Mouse (Mus musculus) heart, embryonic 15.5 days (tissue): ENCODE data around the gene 1700001K19Rik. TPM values are rescaled to one million over a fixed set of nuclear protein-coding genes. Genes with fewer than 3 reads are reported as not detected.
"Not testable (repeated sequence)": the region's sequence is repeated elsewhere in the genome, so short reads cannot be mapped to it uniquely, and the experiment has no call there.

ENCODE experiments used
- ATAC-seq: fragments of 200-750 bp; cut with Nextera tagmentation; replicated peaks from 2 replicates; pipeline ENCODE4 v1.8.0; 2017; ENCODE audit warnings: low read depth, moderate TSS enrichment; ENCODE audit not compliant: insufficient number of reproducible peaks, insufficient read depth, low FRiP score
- H3K27ac ChIP-seq: fragments of 300-500 bp; sonication (generic); 2 replicates; pipeline ENCODE4 v1.5.1; 2015; ENCODE audit warnings: mild to moderate bottlenecking, inconsistent platforms
- H3K27me3 ChIP-seq: fragments of 300-500 bp; sonication (generic); 2 replicates; pipeline ENCODE4 v1.6.1; 2015; ENCODE audit warnings: inconsistent platforms
- H3K36me3 ChIP-seq: fragments of 300-500 bp; sonication (generic); 2 replicates; pipeline ENCODE4 v1.6.1; 2015; ENCODE audit warnings: mild to moderate bottlenecking, inconsistent platforms
- H3K4me1 ChIP-seq: fragments of 300-500 bp; sonication (generic); replicated peaks from 2 replicates; pipeline ENCODE4 v1.6.1; 2015; ENCODE audit warnings: inconsistent platforms
- H3K4me2 ChIP-seq: fragments of 300-500 bp; sonication (generic); 2 replicates; pipeline ENCODE4 v1.6.1; 2015; ENCODE audit warnings: inconsistent platforms, mild to moderate bottlenecking, moderate library complexity
- H3K4me3 ChIP-seq: fragments of 300-500 bp; sonication (generic); 2 replicates; pipeline ENCODE4 v1.5.1; 2015; ENCODE audit warnings: mild to moderate bottlenecking, inconsistent platforms
- H3K9ac ChIP-seq: fragments of 300-500 bp; sonication (generic); 2 replicates; pipeline ENCODE4 v1.6.1; 2015; ENCODE audit warnings: mild to moderate bottlenecking, inconsistent platforms
- H3K9me3 ChIP-seq: fragments of 300-500 bp; sonication (generic); replicated peaks from 2 replicates; pipeline ENCODE4 v1.6.1; 2016; ENCODE audit warnings: inconsistent platforms
- WGBS: fragments of 180-500 bp; shearing (Covaris S2); methylation state at CpG from one replicate; pipeline ENCODE4 v1.1.7; 2015; ENCODE audit warnings: mixed read lengths; 5-methylcytosine and 5-hydroxymethylcytosine counted together
- polyA plus RNA-seq: library from polyadenylated mRNA; unstranded; fragments of >200 nt; fragmentation: Nextera tagmentation; extraction: Ambion mirVana; gene quantifications from 2 replicates; pipeline ENCODE4 v1.2.1, GENCODE M21; 2015

The 1700001K19Rik gene
- polyA plus RNA-seq, 1 experiment from 2014 or later: not detected

- Histone ChIP-seq H3K4me1 (peaks cover 37% of the 10 kb centered on the region), H3K27ac (peak overlapping the region; percentile 96), H3K4me2 (peak overlapping the region; percentile 65), H3K4me3 (peak overlapping the region; percentile 98), H3K36me3 (peaks cover 22% of the 10 kb centered on the region), H3K27me3 (no peaks in the 10 kb centered on the region), H3K9me3 (no peaks in the 10 kb centered on the region), H3K9ac (peak overlapping the region; percentile 99)
- WGBS: under 1% methylated on average over 55 of the region's 55 CpGs
- peak; percentile 51 for ATAC-seq
Observed at GRCm38 (mm10) chr12:110695676-110696171, 13.3 kb upstream of the 1700001K19Rik start.

GRCm38 (mm10) chr12:110693378-110693777, 11.0 kb upstream of the 1700001K19Rik start:
- not testable (repeated sequence) for ATAC-seq, H3K27ac ChIP-seq, H3K4me3 ChIP-seq, H3K27me3 ChIP-seq, H3K9me3 ChIP-seq, H3K9ac ChIP-seq
- H3K4me2 ChIP-seq: peak overlapping the region; percentile 4; the same call in 1 of the 2 replicates
- H3K36me3 ChIP-seq: peaks cover 39% of the 10 kb centered on the region
- 68% methylated on average over 5 of the region's 5 CpGs for WGBS
- H3K4me1 ChIP-seq: peaks cover 28% of the 10 kb centered on the region

- no peak overlapping the region for H3K4me2 ChIP-seq
- H3K9me3 ChIP-seq: no peaks in the 10 kb centered on the region
- peaks cover 39% of the 10 kb centered on the region for H3K36me3 ChIP-seq
- no peak overlapping the region for H3K27ac ChIP-seq
- 81% methylated on average over 6 of the region's 6 CpGs for WGBS
- ATAC-seq: no peak
- no peaks in the 10 kb centered on the region for H3K27me3 ChIP-seq
- no peak overlapping the region for H3K9ac ChIP-seq
- H3K4me3 ChIP-seq: no peak overlapping the region
- peaks cover 34% of the 10 kb centered on the region for H3K4me1 ChIP-seq
Observed at GRCm38 (mm10) chr12:110689919-110690643, 7.7 kb upstream of the 1700001K19Rik start.

GRCm38 (mm10) chr12:110688921-110689320, 6.5 kb upstream of the 1700001K19Rik start:
- not testable (repeated sequence) for H3K27me3 ChIP-seq, ATAC-seq, H3K4me3 ChIP-seq, H3K4me2 ChIP-seq, H3K9me3 ChIP-seq, H3K9ac ChIP-seq
- Histone ChIP-seq H3K27ac (peak overlapping the region; percentile 93), H3K36me3 (peaks cover 32% of the 10 kb centered on the region), H3K4me1 (peaks cover 28% of the 10 kb centered on the region)
- WGBS: 91% methylated on average over 3 of the region's 3 CpGs

GRCm38 (mm10) chr12:110687894-110688734, 5.7 kb upstream of the 1700001K19Rik start:
- Histone ChIP-seq H3K9me3 (no peaks in the 10 kb centered on the region), H3K4me2 (peak overlapping the region; percentile 36), H3K27ac (peak overlapping the region; percentile 93), H3K9ac (no peak overlapping the region), H3K36me3 (peaks cover 28% of the 10 kb centered on the region), H3K27me3 (no peaks in the 10 kb centered on the region), H3K4me3 (no peak overlapping the region), H3K4me1 (peaks cover 22% of the 10 kb centered on the region)
- peak; percentile 89 for ATAC-seq
- WGBS: 36% methylated on average over 12 of the region's 12 CpGs

GRCm38 (mm10) chr12:110683580-110683979, 1.2 kb upstream of the 1700001K19Rik start:
- no peak overlapping the region for H3K27ac ChIP-seq
- no peaks in the 10 kb centered on the region for H3K36me3 ChIP-seq
- H3K4me2 ChIP-seq: no peak overlapping the region
- H3K9me3 ChIP-seq: no peaks in the 10 kb centered on the region
- no peaks in the 10 kb centered on the region for H3K27me3 ChIP-seq
- no peak overlapping the region for H3K4me3 ChIP-seq
- no CpG with 5 or more reads among the region's 1 CpGs for WGBS
- no peak overlapping the region for H3K9ac ChIP-seq
- no peak for ATAC-seq
- peaks cover 27% of the 10 kb centered on the region for H3K4me1 ChIP-seq

GRCm38 (mm10) chr12:110681878-110682277, 541 bp downstream of the 1700001K19Rik start:
- ATAC-seq: no peak
- no peaks in the 10 kb centered on the region for H3K36me3 ChIP-seq
- no peak overlapping the region for H3K4me3 ChIP-seq
- H3K9ac ChIP-seq: no peak overlapping the region
- no peak overlapping the region for H3K4me2 ChIP-seq
- H3K9me3 ChIP-seq: no peaks in the 10 kb centered on the region
- H3K27me3 ChIP-seq: no peaks in the 10 kb centered on the region
- H3K27ac ChIP-seq: peak overlapping the region; percentile 14; the same call in 1 of the 2 replicates
- H3K4me1 ChIP-seq: peaks cover 14% of the 10 kb centered on the region
- WGBS: 50% methylated on average over 3 of the region's 3 CpGs

- Histone ChIP-seq H3K9ac (no peak overlapping the region), H3K36me3 (no peaks in the 10 kb centered on the region), H3K4me3 (no peak overlapping the region), H3K27me3 (no peaks in the 10 kb centered on the region), H3K9me3 (no peaks in the 10 kb centered on the region), H3K4me1 (peaks cover 14% of the 10 kb centered on the region), H3K4me2 (no peak overlapping the region), H3K27ac (peak overlapping the region; percentile 31)
- ATAC-seq: 0 out of 2 replicates have a peak, but pooled peaks have one; percentile 47
- 20% methylated on average over 7 of the region's 7 CpGs for WGBS
Observed at GRCm38 (mm10) chr12:110681191-110681590, 1.2 kb downstream of the 1700001K19Rik start.

- no peak overlapping the region for H3K4me3 ChIP-seq
- WGBS: 54% methylated on average over 5 of the region's 5 CpGs
- H3K9ac ChIP-seq: no peak overlapping the region
- H3K36me3 ChIP-seq: 0 out of 2 replicates have a peak, but pooled peaks cover 3% of the 10 kb centered on the region
- no peaks in the 10 kb centered on the region for H3K27me3 ChIP-seq
- H3K9me3 ChIP-seq: no peaks in the 10 kb centered on the region
- ATAC-seq: no peak
- H3K27ac ChIP-seq: no peak overlapping the region
- H3K4me1 ChIP-seq: no peaks in the 10 kb centered on the region
- no peak overlapping the region for H3K4me2 ChIP-seq
Observed at GRCm38 (mm10) chr12:110674243-110674642, 8.2 kb downstream of the 1700001K19Rik start.

GRCm38 (mm10) chr12:110667466-110668077, 14.8 kb downstream of the 1700001K19Rik start:
- 83% methylated on average over 13 of the region's 13 CpGs for WGBS
- no peaks in the 10 kb centered on the region for H3K9me3 ChIP-seq
- no peak overlapping the region for H3K9ac ChIP-seq

GRCm38 (mm10) chr12:110661746-110662145, 20.7 kb downstream of the 1700001K19Rik start:
- no peak for ATAC-seq

More at GRCm38 (mm10) chr12:110667466-110668077, 14.8 kb downstream of the 1700001K19Rik start:
- Histone ChIP-seq H3K27me3 (no peaks in the 10 kb centered on the region), H3K4me2 (no peak overlapping the region), H3K36me3 (peaks cover 68% of the 10 kb centered on the region), H3K27ac (no peak overlapping the region), H3K4me3 (no peak overlapping the region), H3K4me1 (no peaks in the 10 kb centered on the region)
- no peak for ATAC-seq

More at GRCm38 (mm10) chr12:110661746-110662145, 20.7 kb downstream of the 1700001K19Rik start:
- H3K4me1 ChIP-seq: no peaks in the 10 kb centered on the region
- H3K9me3 ChIP-seq: no peaks in the 10 kb centered on the region
- no peaks in the 10 kb centered on the region for H3K27me3 ChIP-seq
- no peak overlapping the region for H3K4me2 ChIP-seq
- H3K36me3 ChIP-seq: peaks cover 98% of the 10 kb centered on the region
- no peak overlapping the region for H3K27ac ChIP-seq
- no peak overlapping the region for H3K4me3 ChIP-seq
- 95% methylated on average over 14 of the region's 14 CpGs for WGBS
- no peak overlapping the region for H3K9ac ChIP-seq
